Mouse (Mus musculus) liver, adult 2 months (tissue): Measurements from ENCODE around the gene Mical1. TPM values are rescaled to one million over a fixed set of nuclear protein-coding genes. Genes with fewer than 3 reads are reported as not detected.

Experiments
- DNase-seq: peaks from one replicate; pipeline ENCODE4 v3.0.0-alpha.2; 2011; ENCODE audit warnings: low read depth, low spot score; ENCODE audit errors: extremely low read depth
- H3K27ac ChIP-seq: fragments of 200-500 bp; replicated peaks from 2 replicates; pipeline ENCODE4 v1.5.1; 2012; ENCODE audit warnings: low read depth, mild to moderate bottlenecking, control low read depth, inconsistent platforms, low read length; ENCODE audit not compliant: insufficient read depth
- H3K27me3 ChIP-seq: fragments of 200-500 bp; 2 replicates; pipeline ENCODE4 v1.6.1; 2012; ENCODE audit warnings: mild to moderate bottlenecking, moderate library complexity, low read length, inconsistent platforms; ENCODE audit not compliant: control insufficient read depth, insufficient read depth
- H3K36me3 ChIP-seq: fragments of 200-500 bp; 2 replicates; pipeline ENCODE4 v1.6.1; 2012; ENCODE audit warnings: low read length, inconsistent platforms; ENCODE audit not compliant: control insufficient read depth, insufficient read depth
- H3K4me1 ChIP-seq: fragments of 200-500 bp; 2 replicates; pipeline ENCODE4 v1.6.1; 2011; ENCODE audit warnings: low read length; ENCODE audit not compliant: control insufficient read depth, insufficient read depth
- H3K4me3 ChIP-seq: fragments of 200-500 bp; 2 replicates; pipeline ENCODE4 v1.5.1; 2011; ENCODE audit warnings: low read depth, mild to moderate bottlenecking, control low read depth, low read length, moderate library complexity; ENCODE audit not compliant: insufficient read depth
- H3K79me2 ChIP-seq: fragments of 200-500 bp; 2 replicates; pipeline ENCODE4 v1.6.1; 2012; ENCODE audit warnings: inconsistent platforms, mild to moderate bottlenecking, low read length, moderate library complexity; ENCODE audit not compliant: control insufficient read depth, insufficient read depth
- H3K9ac ChIP-seq: fragments of 200-500 bp; 2 replicates; pipeline ENCODE4 v1.6.1; 2012; ENCODE audit warnings: low read depth, mild to moderate bottlenecking, control low read depth, inconsistent platforms, low read length
- CTCF ChIP-seq: fragments of 200-500 bp; IDR thresholded peaks from 2 replicates; pipeline ENCODE4 v1.5.1; 2011; ENCODE audit warnings: low read depth, low read length, control low read depth
- POLR2A ChIP-seq: fragments of 200-500 bp; IDR thresholded peaks from 2 replicates; pipeline ENCODE4 v1.6.1; 2011; ENCODE audit warnings: low read length, control low read depth; ENCODE audit not compliant: insufficient read depth; ENCODE audit errors: extremely low read depth
- WGBS: fragments of 180-500 bp; shearing (Covaris S2); methylation state at CpG from one replicate; pipeline ENCODE4 v1.1.7; 2018; 5-methylcytosine and 5-hydroxymethylcytosine counted together
- polyA plus RNA-seq: library from polyadenylated mRNA; depleted of rRNA; stranded (reverse); fragments of >200 nt; gene quantifications from 2 replicates; pipeline ENCODE4 v1.2.3, GENCODE M21; 2012
- total RNA-seq: library from RNA; depleted of rRNA; stranded (reverse); fragments of >200 nt; gene quantifications from 2 replicates; pipeline ENCODE4 v1.2.3, GENCODE M21; 2014

The Mical1 gene
- total and polyA plus RNA-seq, 2 experiments, result 0.55 to 3.7 TPM

DNA sequence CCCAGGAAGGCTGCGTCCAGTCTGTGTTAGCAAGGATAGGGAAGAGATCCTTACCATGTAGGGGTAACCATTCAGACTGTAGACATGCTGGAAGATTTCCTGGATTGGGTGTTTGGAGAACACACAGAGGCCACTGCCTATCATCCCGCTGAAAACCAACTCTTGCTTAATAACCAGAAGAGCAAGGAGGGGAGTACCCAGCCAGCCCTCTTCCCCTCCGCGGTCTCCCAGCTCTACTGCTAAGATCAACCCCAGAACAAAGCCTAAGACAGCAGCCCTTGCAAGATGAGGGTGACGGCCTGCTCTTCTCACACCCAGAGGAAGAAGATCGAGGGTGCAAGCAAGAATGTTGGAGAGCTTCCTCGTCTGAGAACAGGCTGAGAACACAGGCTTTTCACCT lies 12.8 kb downstream of the Mical1 start:
- Histone ChIP-seq H3K27ac (0 out of 2 replicates have a peak overlapping the region, but pooled peaks have one; percentile 16), H3K4me3 (peak overlapping the region; percentile 87), H3K4me1 (peaks cover 14% of the 10 kb centered on the region), H3K9ac (peak overlapping the region; percentile 33; the same call in 1 of the 2 replicates), H3K36me3 (peaks cover 7% of the 10 kb centered on the region), H3K79me2 (peaks cover 3% of the 10 kb centered on the region; the same call in 1 of the 2 replicates), H3K27me3 (no peaks in the 10 kb centered on the region)
- DNase-seq, result no peak
- WGBS, result 22% methylated on average over 7 of the region's 7 CpGs
- TF ChIP-seq CTCF (no peak), POLR2A (no peak)

DNA sequence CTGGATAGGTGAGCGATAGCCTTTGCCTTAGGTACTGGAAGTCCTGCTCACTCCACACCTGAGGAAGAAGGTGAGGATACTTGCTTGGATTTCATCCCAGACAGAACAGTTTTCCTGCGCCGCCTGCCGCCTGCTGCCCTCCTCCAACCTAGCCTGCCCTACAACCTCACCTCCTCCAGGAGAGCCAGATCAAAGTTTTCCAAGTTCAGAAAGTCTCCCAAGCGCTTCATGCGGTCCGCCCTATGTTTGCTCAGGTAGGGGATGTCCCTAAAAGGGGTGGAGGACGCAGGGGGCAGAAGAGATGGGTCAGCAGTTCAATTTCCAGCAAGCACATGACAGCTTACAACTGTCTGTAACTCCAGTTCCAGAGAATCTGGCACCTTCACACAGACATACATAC lies 13.2 kb downstream of the Mical1 start:
- TF ChIP-seq POLR2A (no peak), CTCF (peak; percentile 44)
- peak overlapping the region; percentile 87 for H3K4me3 ChIP-seq
- 8% methylated on average over 8 of the region's 8 CpGs for WGBS
- peaks cover 3% of the 10 kb centered on the region; the same call in 1 of the 2 replicates for H3K79me2 ChIP-seq
- DNase-seq, result peak; percentile 78
- peaks cover 7% of the 10 kb centered on the region for H3K36me3 ChIP-seq
- no peaks in the 10 kb centered on the region for H3K27me3 ChIP-seq
- H3K9ac ChIP-seq, result peak overlapping the region; percentile 33; the same call in 1 of the 2 replicates
- peaks cover 14% of the 10 kb centered on the region for H3K4me1 ChIP-seq
- peak overlapping the region; percentile 88 for H3K27ac ChIP-seq

DNA sequence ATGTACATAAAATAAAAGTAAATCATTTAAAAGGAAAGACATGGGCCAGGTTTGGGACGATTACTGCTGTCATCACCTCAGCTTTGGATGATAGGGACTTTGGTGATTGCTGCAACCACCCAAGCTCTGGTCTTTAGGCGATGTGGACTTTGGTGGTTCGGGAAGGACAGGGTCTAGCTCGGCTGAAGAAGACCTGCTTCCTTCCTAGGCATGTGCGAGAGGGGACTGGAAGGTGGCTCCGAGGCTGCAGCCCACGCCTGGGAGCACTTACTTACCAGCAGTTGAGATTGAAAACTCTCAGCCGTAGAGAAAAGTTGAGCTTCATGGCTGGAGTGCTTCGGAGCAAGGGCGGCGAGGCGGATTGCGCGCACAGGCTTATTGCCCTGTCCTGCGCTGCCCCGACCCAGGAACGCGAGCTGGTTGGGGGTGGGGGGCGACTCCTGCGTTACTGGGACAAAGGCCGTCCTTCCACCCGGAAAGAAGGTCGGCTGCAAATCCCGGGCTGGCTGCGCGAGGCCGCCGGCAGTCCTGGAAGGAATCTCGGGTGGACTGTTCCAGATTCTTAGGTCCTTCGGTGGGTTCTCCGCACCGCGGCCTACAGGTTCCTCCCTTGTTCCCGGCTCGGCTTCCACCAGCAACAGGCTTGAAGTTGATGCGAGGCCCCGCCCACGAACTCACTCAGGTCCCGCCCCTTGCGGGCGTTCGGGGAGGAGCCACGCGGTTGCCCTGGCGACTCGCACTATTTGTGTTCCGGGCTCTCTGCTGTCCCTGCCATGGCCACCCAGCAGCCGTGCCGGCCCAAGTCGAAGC lies 13.8 kb downstream of the Mical1 start, which contains the start of the genes Smpd2 and Ppil6:
Gene Smpd2 (minus strand): TSS at position 662 of the 810 bp plus-strand sequence.
Gene Ppil6 (plus strand): TSS at position 732 of the 810 bp plus-strand sequence.
- no peaks in the 10 kb centered on the region for H3K27me3 ChIP-seq
- DNase-seq, result peak; percentile 79
- H3K36me3 ChIP-seq, result peaks cover 7% of the 10 kb centered on the region
- peak within 1 kb of the TSS; percentile 88 for H3K27ac ChIP-seq
- WGBS, result under 1% methylated on average over 50 of the region's 50 CpGs
- TF ChIP-seq CTCF (no peak), POLR2A (peak; percentile 81)
- H3K9ac ChIP-seq, result peak within 1 kb of the TSS; percentile 83
- peaks cover 3% of the 10 kb centered on the region; the same call in 1 of the 2 replicates for H3K79me2 ChIP-seq
- peak within 1 kb of the TSS; percentile 87 for H3K4me3 ChIP-seq
- H3K4me1 ChIP-seq, result peaks cover 14% of the 10 kb centered on the region

DNA sequence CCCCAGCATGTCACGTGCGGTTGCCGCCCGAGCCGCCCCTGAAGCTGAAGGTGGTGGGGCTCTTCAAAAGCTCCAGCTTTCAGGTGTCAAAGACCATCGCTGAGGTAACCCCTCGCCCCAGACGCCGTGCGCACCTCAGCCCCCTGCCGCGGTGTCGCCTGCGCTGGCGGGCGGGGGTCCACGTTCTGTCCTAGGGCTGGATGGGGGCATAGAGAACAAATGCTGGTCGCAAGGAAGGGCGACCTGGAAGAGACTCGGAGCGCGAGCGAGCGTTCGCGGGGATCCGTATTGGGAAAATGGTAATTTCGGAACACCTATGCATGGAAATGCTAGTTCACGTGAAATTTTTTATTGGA lies 14.4 kb downstream of the Mical1 start:
- H3K4me3 ChIP-seq, result peak overlapping the region; percentile 87
- peaks cover 14% of the 10 kb centered on the region for H3K4me1 ChIP-seq
- no peak for DNase-seq
- no peak overlapping the region for H3K27ac ChIP-seq
- WGBS, result under 1% methylated on average over 29 of the region's 29 CpGs
- H3K9ac ChIP-seq, result peak overlapping the region; percentile 75
- no peaks in the 10 kb centered on the region for H3K27me3 ChIP-seq
- TF ChIP-seq CTCF (no peak), POLR2A (no peak)
- H3K79me2 ChIP-seq, result peaks cover 3% of the 10 kb centered on the region; the same call in 1 of the 2 replicates
- peaks cover 7% of the 10 kb centered on the region for H3K36me3 ChIP-seq

DNA sequence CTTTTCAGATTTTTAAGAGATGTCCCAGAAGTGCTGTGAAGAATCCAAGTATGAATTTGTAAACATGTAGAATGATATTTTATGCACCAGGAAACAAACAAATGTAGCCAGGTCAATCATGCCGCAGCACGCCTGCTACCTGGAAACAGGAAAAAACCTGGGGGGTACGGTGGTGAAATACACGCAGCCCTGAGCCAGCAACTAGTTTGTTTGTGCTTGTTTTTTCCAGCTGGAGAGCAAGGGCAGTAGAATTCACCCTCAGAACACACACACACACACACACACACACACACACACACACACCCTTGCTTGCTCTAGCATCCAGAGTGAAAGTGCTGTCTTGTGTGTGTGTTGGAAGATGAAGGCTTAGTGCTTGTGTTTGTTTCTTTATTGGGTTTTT lies 15.0 kb downstream of the Mical1 start:
- H3K27me3 ChIP-seq, result no peaks in the 10 kb centered on the region

More for the DNA sequence above, 15.0 kb downstream of the Mical1 start:
- H3K9ac ChIP-seq, result no peak overlapping the region
- H3K36me3 ChIP-seq, result peaks cover 7% of the 10 kb centered on the region
- H3K4me3 ChIP-seq, result no peak overlapping the region
- peaks cover 3% of the 10 kb centered on the region; the same call in 1 of the 2 replicates for H3K79me2 ChIP-seq
- no peak overlapping the region for H3K27ac ChIP-seq
- WGBS, result 10% methylated on average over 4 of the region's 4 CpGs
- H3K4me1 ChIP-seq, result peaks cover 14% of the 10 kb centered on the region
- TF ChIP-seq POLR2A (no peak), CTCF (no peak)
- DNase-seq, result peak; percentile 45
